Mouse (Mus musculus) forebrain, postnatal 0 days (tissue): ENCODE measurements around the gene Ajap1. TPM values are rescaled to one million over a fixed set of nuclear protein-coding genes. Genes with fewer than 3 reads are reported as not detected.
A peak's percentile ranks its signal among the peaks of the same experiment; 100 is the strongest.

ENCODE experiments used
- ATAC-seq: fragments of 200-750 bp; cut with Nextera tagmentation; 2 replicates; pipeline ENCODE4 v1.8.0; 2017; ENCODE audit warnings: mild to moderate bottlenecking, moderate library complexity
- DNase-seq: peaks from one replicate; pipeline ENCODE4 v3.0.0-alpha.2; 2015
- H3K27ac ChIP-seq: fragments of 300-500 bp; sonication (generic); 2 replicates; pipeline ENCODE4 v1.5.1; 2014; ENCODE audit warnings: low read depth, mild to moderate bottlenecking, antibody characterized with exemption, low read length, moderate library complexity, mixed read lengths
- H3K27me3 ChIP-seq: fragments of 300-500 bp; sonication (generic); 2 replicates; pipeline ENCODE4 v1.6.1; 2014; ENCODE audit warnings: mild to moderate bottlenecking, low read length, mixed read lengths; ENCODE audit not compliant: insufficient read depth
- H3K36me3 ChIP-seq: fragments of 300-500 bp; sonication (generic); 2 replicates; pipeline ENCODE4 v1.6.1; 2014; ENCODE audit warnings: mild to moderate bottlenecking, moderate library complexity; ENCODE audit not compliant: insufficient read depth
- H3K4me1 ChIP-seq: fragments of 300-500 bp; sonication (generic); 2 replicates; pipeline ENCODE4 v1.6.1; 2014; ENCODE audit warnings: antibody characterized with exemption; ENCODE audit not compliant: insufficient read depth
- H3K4me2 ChIP-seq: fragments of 300-500 bp; sonication (generic); 2 replicates; pipeline ENCODE4 v1.6.1; 2014; ENCODE audit warnings: low read depth, mild to moderate bottlenecking, moderate library complexity
- H3K4me3 ChIP-seq: fragments of 300-500 bp; sonication (generic); 2 replicates; pipeline ENCODE4 v1.5.1; 2014; ENCODE audit warnings: low read depth, low read length, mixed read lengths
- H3K9ac ChIP-seq: fragments of 300-500 bp; sonication (generic); 2 replicates; pipeline ENCODE4 v1.6.1; 2014; ENCODE audit warnings: mild to moderate bottlenecking
- H3K9me3 ChIP-seq: fragments of 300-500 bp; sonication (generic); 2 replicates; pipeline ENCODE4 v1.6.1; 2016; ENCODE audit warnings: low read length
- CTCF ChIP-seq: sonication (generic); IDR thresholded peaks from 2 replicates; pipeline ENCODE4 v1.5.1; 2016; ENCODE audit warnings: antibody characterized with exemption, control low read depth, low read depth
- WGBS: fragments of 180-500 bp; shearing (Covaris S2); extraction: QIAGEN DNeasy Blood & Tissue Kit; methylation state at CpG from one replicate; pipeline ENCODE4 v1.1.7; 2014; 5-methylcytosine and 5-hydroxymethylcytosine counted together
- polyA plus RNA-seq: library from polyadenylated mRNA; unstranded; fragments of >200 nt; fragmentation: Nextera tagmentation; extraction: Ambion mirVana; gene quantifications from 2 replicates; pipeline ENCODE4 v1.2.1, GENCODE M21; 2015
- total RNA-seq: library from RNA; depleted of rRNA; stranded (reverse); fragments of >200 nt; gene quantifications from 2 replicates; pipeline ENCODE4 v1.2.3, GENCODE M21; 2014

Gene Ajap1
- total and polyA plus RNA-seq, 2 experiments from 2014 or later: 22.9 to 40.4 TPM

DNA sequence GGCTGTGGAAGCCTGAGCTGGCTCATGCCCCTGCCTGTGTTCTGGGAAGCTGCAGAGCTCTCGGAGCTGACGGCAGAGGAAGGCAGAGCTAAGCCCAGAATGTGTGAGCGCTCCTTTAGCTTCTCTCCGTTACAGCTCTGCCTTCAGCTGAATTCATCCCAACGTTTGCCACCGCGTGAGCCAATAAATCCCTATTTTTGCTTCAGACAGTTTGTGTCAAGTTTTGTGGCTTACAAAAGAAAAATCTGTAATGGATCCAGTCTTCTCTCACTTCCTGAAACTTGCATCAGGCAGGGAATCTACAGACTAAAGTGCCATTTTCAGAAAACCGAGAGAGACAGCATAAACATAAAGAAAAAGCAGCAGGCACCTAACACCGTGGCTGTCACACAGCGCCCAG lies 154.8 kb downstream of the Ajap1 start:
- peak; percentile 71 for DNase-seq
- H3K9me3 ChIP-seq: no peaks in the 10 kb centered on the region

More for the DNA sequence above, 154.8 kb downstream of the Ajap1 start:
- no peak overlapping the region for H3K4me3 ChIP-seq
- H3K4me2 ChIP-seq: no peak overlapping the region
- no peak overlapping the region for H3K9ac ChIP-seq
- TF ChIP-seq CTCF: no peak
- WGBS: 43% methylated on average over 10 of the region's 10 CpGs
- peak; percentile 86 for ATAC-seq
- no peak overlapping the region for H3K27ac ChIP-seq
- H3K36me3 ChIP-seq: no peaks in the 10 kb centered on the region
- H3K4me1 ChIP-seq: no peaks in the 10 kb centered on the region
- H3K27me3 ChIP-seq: no peaks in the 10 kb centered on the region
